Mouse (Mus musculus): ENCODE measurements around the gene Pole3. TPM values are rescaled to one million over a fixed set of nuclear protein-coding genes. Genes with fewer than 3 reads are reported as not detected.

The Pole3 gene
- polyA plus RNA-seq, 1 experiment from 2014 or later: 55.5 TPM

GRCm38 (mm10) chr4:62513998-62514506 lies 10.8 kb downstream of the Pole3 start:
- 61% methylated on average over 11 of the region's 11 CpGs for WGBS
- peaks cover 6% of the 10 kb centered on the region for H3K4me1 ChIP-seq (replicated peaks; ENCODE audit: control insufficient read depth, insufficient read depth)
- TF ChIP-seq EP300 (optimal IDR thresholded peaks at IDR 0.05) (no peak), CTCF (IDR thresholded peaks at IDR 0.05; ENCODE audit: low read depth) (0 out of 2 replicates have a peak, but pooled peaks have one; percentile 9)
- no peak overlapping the region for H3K27ac ChIP-seq (replicated peaks)
- H3K9me3 ChIP-seq (ENCODE audit: control insufficient read depth, low read length): no peaks in the 10 kb centered on the region
- H3K4me3 ChIP-seq (ENCODE audit: low read depth, low read length): no peak overlapping the region
- DNase-seq (ENCODE audit: low spot score): no peak
- no peak overlapping the region for H3K4me2 ChIP-seq (replicated peaks; ENCODE audit: low read depth)
- H3K36me3 ChIP-seq (ENCODE audit: control insufficient read depth, insufficient read depth, low read length): peaks cover 24% of the 10 kb centered on the region
- H3K9ac ChIP-seq (ENCODE audit: low read length): no peak overlapping the region
- no peaks in the 10 kb centered on the region for H3K27me3 ChIP-seq (ENCODE audit: control insufficient read depth, insufficient read depth, low read length)
- ATAC-seq (ENCODE audit: low FRiP score, low TSS enrichment): no peak

DNA sequence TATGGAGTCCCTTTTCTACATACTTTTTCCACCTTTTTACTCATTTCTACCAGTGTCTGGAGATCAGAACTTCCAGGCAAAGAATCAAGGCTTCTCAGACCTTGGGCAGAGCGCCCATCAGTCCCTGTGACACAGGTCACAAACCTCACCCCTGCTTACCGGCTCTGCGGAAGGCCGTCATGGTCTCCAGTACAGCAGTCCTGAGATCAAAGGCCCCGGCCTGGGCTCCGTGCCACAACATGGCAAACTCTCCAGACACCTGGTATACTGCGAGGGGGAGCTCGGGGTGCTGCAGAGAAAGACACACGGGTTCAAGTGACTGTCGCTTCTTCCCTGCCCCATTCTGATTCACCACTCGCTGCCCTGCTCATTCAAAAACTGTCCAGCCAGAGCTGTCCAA lies 14.9 kb downstream of the Pole3 start:
- H3K27ac ChIP-seq (replicated peaks): no peak overlapping the region
- H3K4me1 ChIP-seq (replicated peaks; ENCODE audit: control insufficient read depth, insufficient read depth): no peaks in the 10 kb centered on the region
- no peak overlapping the region for H3K4me2 ChIP-seq (replicated peaks; ENCODE audit: low read depth)
- DNase-seq (ENCODE audit: low spot score) (no peak), ATAC-seq (ENCODE audit: low FRiP score, low TSS enrichment) (no peak)
- no peaks in the 10 kb centered on the region for H3K9me3 ChIP-seq (ENCODE audit: control insufficient read depth, low read length)
- H3K36me3 ChIP-seq (ENCODE audit: control insufficient read depth, insufficient read depth, low read length): peaks cover 35% of the 10 kb centered on the region
- H3K4me3 ChIP-seq (ENCODE audit: low read depth, low read length): no peak overlapping the region
- no peak for TF ChIP-seq CTCF (IDR thresholded peaks at IDR 0.05; ENCODE audit: low read depth)
- TF ChIP-seq EP300 (optimal IDR thresholded peaks at IDR 0.05): no peak
- H3K27me3 ChIP-seq (ENCODE audit: control insufficient read depth, insufficient read depth, low read length): no peaks in the 10 kb centered on the region
- WGBS: 78% methylated on average over 11 of the region's 11 CpGs
- no peak overlapping the region for H3K9ac ChIP-seq (ENCODE audit: low read length)

GRCm38 (mm10) chr4:62508839-62509238 lies 16.0 kb downstream of the Pole3 start:
- no peak for DNase-seq (ENCODE audit: low spot score)
- no peak for ATAC-seq (ENCODE audit: low FRiP score, low TSS enrichment)
- Histone ChIP-seq H3K36me3 (ENCODE audit: control insufficient read depth, insufficient read depth, low read length) (peaks cover 35% of the 10 kb centered on the region), H3K27me3 (ENCODE audit: control insufficient read depth, insufficient read depth, low read length) (no peaks in the 10 kb centered on the region), H3K4me2 (replicated peaks; ENCODE audit: low read depth) (no peak overlapping the region), H3K4me3 (ENCODE audit: low read depth, low read length) (no peak overlapping the region), H3K4me1 (replicated peaks; ENCODE audit: control insufficient read depth, insufficient read depth) (no peaks in the 10 kb centered on the region), H3K27ac (replicated peaks) (0 out of 2 replicates have a peak overlapping the region, but pooled peaks have one; percentile 13), H3K9me3 (ENCODE audit: control insufficient read depth, low read length) (no peaks in the 10 kb centered on the region), H3K9ac (ENCODE audit: low read length) (no peak overlapping the region)
- TF ChIP-seq CTCF (IDR thresholded peaks at IDR 0.05; ENCODE audit: low read depth) (no peak), EP300 (optimal IDR thresholded peaks at IDR 0.05) (no peak)
- WGBS: 83% methylated on average over 5 of the region's 5 CpGs

DNA sequence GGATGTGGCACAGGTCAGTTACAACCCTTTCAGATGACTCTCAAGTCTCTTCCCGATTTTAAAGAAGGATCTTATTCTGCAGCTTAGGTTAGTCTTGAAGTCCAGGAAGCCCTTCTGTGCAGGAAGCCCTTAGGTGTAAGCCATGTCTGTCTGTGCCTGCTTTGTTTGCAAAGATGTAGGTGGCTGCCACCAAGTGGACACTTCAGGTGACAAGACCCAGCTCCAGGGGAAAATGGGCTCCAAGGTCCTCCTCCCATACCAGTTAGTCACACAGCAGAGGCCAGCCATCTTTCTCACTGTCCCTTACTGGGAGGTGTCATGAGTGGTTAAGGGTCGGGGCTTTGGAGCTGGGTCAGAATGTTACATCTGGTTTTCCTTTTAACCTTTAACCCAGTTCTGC lies 18.1 kb downstream of the Pole3 start:
- Histone ChIP-seq H3K9me3 (ENCODE audit: control insufficient read depth, low read length) (no peaks in the 10 kb centered on the region), H3K27me3 (ENCODE audit: control insufficient read depth, insufficient read depth, low read length) (no peaks in the 10 kb centered on the region), H3K4me2 (replicated peaks; ENCODE audit: low read depth) (no peak overlapping the region), H3K4me1 (replicated peaks; ENCODE audit: control insufficient read depth, insufficient read depth) (0 out of 2 replicates have a peak, but pooled peaks cover 3% of the 10 kb centered on the region), H3K36me3 (ENCODE audit: control insufficient read depth, insufficient read depth, low read length) (peaks cover 25% of the 10 kb centered on the region), H3K4me3 (ENCODE audit: low read depth, low read length) (no peak overlapping the region), H3K27ac (replicated peaks) (no peak overlapping the region), H3K9ac (ENCODE audit: low read length) (no peak overlapping the region)
- TF ChIP-seq EP300 (optimal IDR thresholded peaks at IDR 0.05): no peak
- peak; percentile 68 for TF ChIP-seq CTCF (IDR thresholded peaks at IDR 0.05; ENCODE audit: low read depth)
- 58% methylated on average over 2 of the region's 2 CpGs for WGBS
- ATAC-seq (ENCODE audit: low FRiP score, low TSS enrichment): no peak
- peak; percentile 55 for DNase-seq (ENCODE audit: low spot score)

DNA sequence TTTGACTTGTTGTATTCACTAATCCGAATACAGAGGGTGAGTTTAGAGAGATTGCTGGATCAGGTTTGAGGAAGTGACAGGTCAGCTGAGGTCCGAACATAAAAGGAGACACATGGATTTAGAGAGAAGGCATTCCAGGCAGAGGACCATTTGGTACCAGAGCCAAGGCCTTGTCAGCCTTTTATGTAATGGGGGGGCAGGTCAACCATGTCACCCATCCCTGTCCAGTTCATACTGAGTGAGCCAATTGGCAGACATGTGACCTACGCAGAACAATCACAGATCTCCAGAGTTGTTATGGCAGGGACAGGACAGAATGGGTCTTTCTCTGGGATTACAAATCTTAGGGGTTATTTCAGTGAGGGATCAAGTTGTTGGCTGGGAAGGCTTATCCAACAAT lies 18.9 kb downstream of the Pole3 start:
- TF ChIP-seq CTCF (IDR thresholded peaks at IDR 0.05; ENCODE audit: low read depth) (no peak), EP300 (optimal IDR thresholded peaks at IDR 0.05) (no peak)
- WGBS: 73% methylated on average over 3 of the region's 3 CpGs
- ATAC-seq (ENCODE audit: low FRiP score, low TSS enrichment) (no peak), DNase-seq (ENCODE audit: low spot score) (no peak)
- no peaks in the 10 kb centered on the region for H3K27me3 ChIP-seq (ENCODE audit: control insufficient read depth, insufficient read depth, low read length)
- H3K9me3 ChIP-seq (ENCODE audit: control insufficient read depth, low read length): no peaks in the 10 kb centered on the region
- H3K9ac ChIP-seq (ENCODE audit: low read length): no peak overlapping the region
- H3K4me1 ChIP-seq (replicated peaks; ENCODE audit: control insufficient read depth, insufficient read depth): peaks cover 5% of the 10 kb centered on the region; the same call in 1 of the 2 replicates
- peaks cover 20% of the 10 kb centered on the region for H3K36me3 ChIP-seq (ENCODE audit: control insufficient read depth, insufficient read depth, low read length)
- H3K4me3 ChIP-seq (ENCODE audit: low read depth, low read length): no peak overlapping the region
- H3K27ac ChIP-seq (replicated peaks): no peak overlapping the region
- no peak overlapping the region for H3K4me2 ChIP-seq (replicated peaks; ENCODE audit: low read depth)

- Histone ChIP-seq H3K9ac (ENCODE audit: low read length) (peak within 1 kb of the TSS; percentile 82), H3K27ac (replicated peaks) (peak within 1 kb of the TSS; percentile 91), H3K9me3 (ENCODE audit: control insufficient read depth, low read length) (no peaks in the 10 kb centered on the region), H3K4me3 (ENCODE audit: low read depth, low read length) (peak within 1 kb of the TSS; percentile 72), H3K4me2 (replicated peaks; ENCODE audit: low read depth) (peak within 1 kb of the TSS; percentile 66), H3K36me3 (ENCODE audit: control insufficient read depth, insufficient read depth, low read length) (peaks cover 15% of the 10 kb centered on the region), H3K4me1 (replicated peaks; ENCODE audit: control insufficient read depth, insufficient read depth) (peaks cover 7% of the 10 kb centered on the region; the same call in 1 of the 2 replicates), H3K27me3 (ENCODE audit: control insufficient read depth, insufficient read depth, low read length) (no peaks in the 10 kb centered on the region)
- no peak for ATAC-seq (ENCODE audit: low FRiP score, low TSS enrichment)
- no peak for DNase-seq (ENCODE audit: low spot score)
- WGBS: 55% methylated on average over 3 of the region's 3 CpGs
- TF ChIP-seq CTCF (IDR thresholded peaks at IDR 0.05; ENCODE audit: low read depth): no peak
- TF ChIP-seq EP300 (optimal IDR thresholded peaks at IDR 0.05): no peak
These were observed 21.4 kb downstream of the Pole3 start, which contains the start of gene Hdhd3 for GRCm38 (mm10) chr4:62503374-62503970. TSS of gene Hdhd3 (minus strand) at chr4:62503467.

Data from stomach, postnatal 0 days (tissue).